Mouse (Mus musculus): ENCODE measurements around the gene AU022252.
"Not testable (repeated sequence)": the region's sequence is repeated elsewhere in the genome, so short reads cannot be mapped to it uniquely, and the experiment has no call there.

AU022252 gene

DNA sequence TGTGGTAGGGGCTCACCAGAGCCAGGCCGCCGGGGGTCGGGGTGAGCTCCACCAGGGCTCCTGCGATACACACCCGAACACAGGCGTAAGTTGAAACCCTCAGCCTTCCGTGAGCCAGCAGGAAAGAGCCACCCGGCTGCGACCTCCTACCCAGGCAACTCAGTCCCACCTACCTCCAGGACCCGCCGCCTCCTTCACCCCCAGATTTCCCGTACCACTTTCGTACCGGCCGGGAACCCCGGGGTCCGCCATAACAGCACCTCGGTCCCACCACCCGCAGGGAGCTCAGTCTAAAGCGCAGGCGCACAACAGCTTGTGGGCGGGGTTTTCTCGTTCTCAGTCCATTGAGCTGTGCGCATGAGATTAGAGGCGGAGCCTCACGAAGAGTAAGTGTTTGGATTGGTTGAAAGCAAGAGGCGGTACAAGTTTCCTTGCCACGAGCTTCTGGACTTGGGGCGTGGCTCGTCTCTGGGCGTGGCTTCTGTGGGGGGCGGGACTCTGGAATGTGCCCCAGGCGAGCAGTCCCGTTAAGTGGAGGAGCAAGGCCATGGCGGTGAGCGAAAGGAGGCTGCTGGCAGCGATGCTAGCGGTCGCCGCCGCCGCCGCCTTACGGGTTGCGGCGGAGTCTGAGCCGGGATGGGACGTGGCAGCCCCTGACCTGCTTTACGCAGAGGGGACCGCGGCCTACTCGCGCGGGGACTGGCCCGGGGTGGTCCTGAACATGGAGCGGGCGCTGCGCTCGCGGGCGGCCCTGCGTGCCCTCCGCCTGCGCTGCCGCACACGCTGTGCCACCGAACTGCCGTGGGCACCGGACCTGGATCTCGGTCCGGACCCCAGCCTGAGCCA, at the start of gene AU022252, which contains the start of gene P3h1:
Gene AU022252 (minus strand): TSS at position 303 of the 846 bp plus-strand sequence.
Gene P3h1 (plus strand): TSS at position 506 of the 846 bp plus-strand sequence.
- peak; percentile 99 for DNase-seq

DNA sequence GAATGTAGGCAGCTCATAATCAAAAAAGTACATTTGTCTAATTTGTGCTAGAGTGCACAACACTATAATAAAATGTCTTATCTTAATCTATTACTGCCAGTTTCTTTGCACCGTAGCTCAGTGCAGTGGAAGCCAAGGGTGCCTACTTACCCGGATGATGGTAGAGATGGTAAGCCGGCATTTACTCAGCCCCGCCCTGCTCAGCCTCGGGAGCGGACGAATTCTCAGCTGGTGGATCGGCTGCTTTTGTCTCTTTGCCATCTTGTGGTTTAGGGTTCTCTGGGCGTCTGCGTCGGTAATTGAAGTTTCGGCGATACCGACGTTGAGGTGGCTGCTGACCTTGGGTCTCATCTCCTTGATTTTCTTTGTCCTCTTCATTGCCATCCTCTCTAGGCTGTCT, 46.3 kb upstream of the AU022252 start:
- not testable (repeated sequence) for DNase-seq

DNA sequence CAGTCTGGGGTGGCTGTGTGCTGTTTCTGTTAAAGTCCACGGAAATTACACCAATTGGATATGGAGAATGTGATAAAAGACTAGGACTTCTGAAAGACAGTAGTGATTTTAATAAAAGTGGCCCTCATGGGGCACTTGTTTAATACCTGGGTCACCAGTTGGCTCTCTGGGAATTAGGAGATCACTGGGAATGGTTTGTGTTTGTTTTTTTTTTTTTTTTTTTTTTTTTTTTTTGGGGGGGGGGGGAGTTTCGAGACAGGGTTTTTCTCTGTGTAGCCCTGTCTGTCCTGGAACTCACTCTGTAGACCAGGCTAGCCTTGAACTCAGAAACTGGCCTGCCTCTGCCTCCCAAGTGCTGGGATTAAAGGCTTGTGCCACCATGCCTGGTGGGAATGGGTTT, 43.2 kb upstream of the AU022252 start:
- DNase-seq: no peak

DNA sequence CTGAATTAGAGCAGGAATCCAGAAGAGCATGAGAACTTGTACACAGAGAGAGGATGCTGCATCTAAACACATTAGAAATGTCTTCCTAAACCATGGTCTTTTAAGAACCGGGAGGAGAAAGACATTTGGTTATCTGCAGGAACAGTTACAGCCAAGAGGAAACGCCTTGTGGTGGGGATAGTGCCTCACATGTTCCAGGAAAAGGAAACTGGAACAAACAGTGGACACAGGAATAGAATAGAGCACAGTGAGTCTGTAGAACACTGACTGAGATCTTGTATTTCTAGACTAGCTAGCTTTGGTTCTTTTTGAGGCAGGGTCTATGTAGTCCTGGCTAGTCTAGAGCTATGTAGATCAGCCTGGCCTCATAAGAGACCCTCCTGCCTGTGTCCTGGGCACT, 42.7 kb upstream of the AU022252 start:
- DNase-seq: no peak

DNA sequence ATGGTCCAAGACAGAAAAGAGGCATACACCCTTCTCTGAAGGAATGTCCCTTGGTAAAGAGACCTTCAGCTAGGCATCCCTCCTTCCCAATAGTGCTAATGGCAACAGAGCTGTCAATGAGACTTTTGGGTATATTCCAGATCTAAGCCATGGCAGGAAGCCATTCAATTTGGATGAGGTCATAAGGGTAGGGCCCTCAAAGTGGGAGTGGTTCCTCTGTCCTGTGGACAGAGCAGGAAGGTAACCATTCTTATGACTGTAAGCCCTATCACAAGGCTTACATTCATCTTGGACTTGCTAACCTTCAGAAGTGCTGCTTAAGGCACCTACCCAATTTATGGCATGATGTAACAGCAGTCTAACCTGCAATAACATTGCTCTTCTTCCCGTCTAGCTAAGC, 42.1 kb upstream of the AU022252 start:
- no peak for DNase-seq

DNA sequence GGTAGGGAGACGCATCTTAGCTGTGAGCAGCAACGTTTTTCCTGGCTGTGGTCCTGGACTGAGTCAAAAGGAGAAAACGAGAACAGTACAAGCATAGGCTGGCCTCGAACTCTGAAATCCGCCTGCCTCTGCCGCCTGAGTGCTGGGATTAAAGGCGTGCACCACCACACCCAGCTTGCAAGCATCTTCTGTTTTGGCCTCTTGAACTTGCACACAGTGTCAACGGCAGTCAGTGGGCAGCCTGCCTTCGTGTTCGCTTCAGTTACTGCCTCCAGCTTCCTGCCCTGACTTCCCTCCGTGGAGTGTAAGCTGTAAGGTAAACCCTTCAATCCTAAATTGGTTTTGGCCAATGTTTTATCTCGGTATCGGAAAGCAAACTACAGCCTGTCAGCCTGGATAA, 34.1 kb upstream of the AU022252 start:
- no peak for DNase-seq

DNA sequence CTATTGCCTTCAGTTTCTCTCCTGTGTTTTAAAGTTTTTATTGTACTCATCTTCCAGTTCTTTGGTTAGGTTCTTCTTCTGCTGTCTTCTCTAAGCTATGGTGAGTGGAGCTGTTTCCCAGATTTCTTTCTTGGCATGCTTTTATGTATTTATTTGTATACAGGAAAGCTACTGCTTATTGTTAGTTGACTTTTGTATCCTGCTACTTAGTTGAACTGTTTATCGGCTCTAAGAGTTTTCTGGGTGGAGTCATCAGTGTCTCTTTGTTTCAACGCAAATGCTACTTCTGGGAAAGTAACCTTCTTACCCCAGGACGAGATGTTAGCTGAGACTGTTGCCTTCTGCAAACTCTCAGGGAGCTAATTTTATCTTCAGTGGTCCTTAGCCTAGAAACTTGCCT, 30.9 kb upstream of the AU022252 start:
- DNase-seq: no peak

DNA sequence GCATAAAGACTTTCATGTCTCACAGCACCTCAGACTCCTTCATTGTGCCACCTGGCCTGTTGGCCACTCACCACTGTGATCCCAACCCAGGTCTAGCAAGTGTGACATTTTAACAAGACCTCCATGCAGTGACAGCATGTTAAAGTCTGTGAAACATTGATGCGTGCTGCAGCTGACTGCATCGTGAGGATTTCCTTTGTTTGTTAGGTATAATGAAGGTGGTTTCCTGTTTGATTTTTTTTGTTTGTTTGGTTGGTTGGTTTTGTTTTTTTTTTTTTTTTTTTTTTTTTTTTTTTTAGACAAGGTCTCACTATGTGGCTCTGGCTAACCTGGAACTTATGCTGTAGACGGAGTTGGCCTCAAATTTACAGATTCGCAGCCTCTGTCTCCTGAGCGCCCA, 30.0 kb upstream of the AU022252 start:
- DNase-seq: no peak

DNA sequence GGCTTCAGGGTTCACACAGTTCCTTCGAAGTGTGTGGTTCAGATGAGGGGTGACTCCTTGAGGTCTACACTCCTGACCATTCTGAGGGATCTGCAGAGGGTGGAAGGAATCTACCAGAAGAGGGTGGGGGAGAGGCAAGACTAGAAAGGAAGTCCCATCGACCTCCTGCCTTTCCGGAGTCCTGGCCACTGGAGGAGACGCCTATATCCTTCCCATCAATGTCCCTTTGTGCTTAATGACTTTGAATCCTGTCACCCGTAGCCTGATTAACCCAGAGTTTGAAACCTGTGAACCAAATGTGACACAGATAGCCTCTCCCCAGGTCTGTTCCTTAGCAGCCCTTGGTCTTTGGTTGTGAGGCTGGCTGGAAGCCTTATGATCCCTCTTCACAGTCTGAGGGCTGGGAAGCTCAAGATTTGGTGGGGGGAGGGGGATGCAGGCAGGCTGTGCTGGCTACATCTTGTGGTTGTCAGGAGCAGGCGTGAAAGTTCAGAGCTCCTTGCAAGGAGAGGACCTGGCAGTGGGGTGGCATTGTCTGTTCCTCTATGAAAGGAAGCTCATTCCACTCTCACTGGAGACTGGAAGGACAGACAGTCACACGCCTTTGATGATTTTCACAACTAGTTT, 28.7 kb upstream of the AU022252 start:
- DNase-seq: no peak

DNA sequence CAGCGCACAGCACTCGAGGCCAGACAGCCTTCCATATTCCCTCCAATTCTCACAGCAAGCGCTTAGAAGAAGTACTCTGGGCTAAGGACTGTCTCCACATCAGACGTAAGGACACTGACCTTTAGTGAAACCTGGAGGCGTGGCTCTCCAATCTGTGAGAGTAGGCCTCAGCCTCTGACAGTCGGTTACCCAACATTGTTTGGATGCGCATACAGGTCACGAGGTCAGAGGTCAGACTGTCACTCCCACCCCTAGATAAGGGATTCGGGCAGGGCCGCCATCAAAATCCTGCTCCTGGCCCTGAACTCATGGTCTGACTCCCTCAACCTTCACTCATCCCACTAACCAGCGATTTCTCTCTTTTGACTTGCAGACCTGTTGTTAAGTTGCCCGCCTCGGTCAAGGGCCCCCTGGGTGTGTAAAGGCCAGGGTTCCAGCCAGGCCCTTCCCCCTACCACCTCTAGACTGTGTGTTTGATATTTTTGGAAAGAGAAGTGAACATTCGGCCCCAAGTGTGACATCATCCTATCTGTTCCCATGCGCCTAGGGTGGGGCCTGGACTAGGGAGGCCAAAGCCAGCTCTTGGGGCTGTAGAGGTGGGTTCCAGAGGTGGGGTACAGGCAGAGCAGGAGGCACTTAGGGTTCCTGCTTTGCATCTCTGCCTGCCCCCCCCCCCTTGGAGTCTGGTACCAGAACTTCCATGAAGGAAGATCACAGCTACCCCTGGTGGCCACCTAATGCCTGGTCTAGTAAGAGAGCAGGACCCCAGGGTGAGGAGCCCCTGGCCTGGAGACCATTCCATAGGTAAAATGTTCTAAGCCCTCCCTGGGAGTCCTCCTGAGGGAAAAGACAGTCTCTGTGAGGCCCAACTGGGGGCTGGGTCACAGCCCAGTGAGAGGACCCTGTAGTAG, 27.1 kb upstream of the AU022252 start:
- no peak for DNase-seq

DNA sequence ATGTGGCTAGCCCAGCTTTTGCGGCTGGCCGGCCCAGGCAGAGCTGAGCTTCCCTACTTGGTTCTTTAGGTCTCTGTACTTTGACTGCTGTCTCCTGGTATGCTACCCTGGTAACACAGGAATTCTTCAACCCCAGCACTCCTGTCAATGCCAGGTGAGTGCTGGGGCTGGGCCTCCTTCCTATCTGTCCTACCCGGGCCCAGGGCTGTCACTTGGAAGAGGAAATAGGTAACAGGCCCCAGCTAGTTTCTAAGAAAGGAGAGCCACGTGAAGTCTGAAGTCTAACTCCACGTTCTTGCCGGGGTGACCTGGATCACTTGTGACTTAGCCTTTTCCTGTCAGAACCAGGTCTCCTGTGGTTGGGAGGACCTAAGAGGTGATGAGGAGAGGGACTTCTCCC, 24.6 kb upstream of the AU022252 start:
- no peak for DNase-seq

DNA sequence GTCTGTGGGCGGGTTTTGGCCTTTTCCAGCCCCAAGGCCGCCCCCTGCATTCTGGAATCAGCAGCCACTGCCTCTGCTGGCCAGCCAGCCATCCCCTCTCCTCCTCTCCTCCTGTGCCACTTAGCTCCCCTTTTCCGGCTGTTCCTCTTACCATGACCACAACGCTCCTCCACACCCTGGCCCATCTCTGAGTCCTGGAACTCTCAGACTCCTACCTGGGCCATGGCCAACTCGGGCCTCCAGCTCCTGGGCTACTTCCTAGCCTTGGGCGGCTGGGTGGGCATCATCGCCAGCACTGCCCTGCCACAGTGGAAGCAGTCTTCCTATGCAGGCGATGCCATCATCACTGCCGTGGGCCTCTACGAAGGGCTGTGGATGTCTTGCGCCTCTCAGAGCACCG, 22.8 kb upstream of the AU022252 start, which contains the start of gene Cldn19:
Gene Cldn19 (plus strand): TSS at position 64 of the 400 bp plus-strand sequence.
- DNase-seq: no peak

DNA sequence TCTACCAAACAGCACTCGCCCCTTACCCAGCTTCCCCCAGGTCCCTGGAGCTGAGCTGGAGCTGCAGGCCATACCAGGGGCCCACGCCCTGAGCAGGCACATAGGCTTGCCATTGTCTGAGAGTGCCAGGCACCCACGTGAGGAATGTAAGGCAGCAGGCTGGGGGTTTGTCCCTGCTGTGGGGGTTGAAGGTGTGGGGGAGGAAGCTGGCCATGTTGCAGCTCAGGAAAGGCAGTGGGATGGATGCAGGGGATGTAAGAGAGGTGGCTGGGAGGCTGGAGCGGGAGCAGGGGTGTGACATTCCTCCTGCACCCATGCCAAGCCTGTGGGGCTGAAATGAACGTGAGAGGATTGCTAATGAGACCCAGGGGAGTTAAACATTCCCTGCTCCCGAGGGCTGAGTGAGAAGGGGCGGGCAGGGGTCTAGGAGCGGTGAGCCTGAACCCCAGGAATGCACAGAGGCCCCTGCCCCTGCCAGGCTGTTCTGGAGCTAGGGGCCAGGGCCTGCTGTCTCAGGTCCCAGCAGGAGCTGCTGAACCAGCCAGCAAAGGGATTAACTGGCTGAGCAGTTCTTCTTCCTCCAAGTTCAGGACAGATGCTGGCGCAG, 21.6 kb upstream of the AU022252 start:
- DNase-seq: no peak

DNA sequence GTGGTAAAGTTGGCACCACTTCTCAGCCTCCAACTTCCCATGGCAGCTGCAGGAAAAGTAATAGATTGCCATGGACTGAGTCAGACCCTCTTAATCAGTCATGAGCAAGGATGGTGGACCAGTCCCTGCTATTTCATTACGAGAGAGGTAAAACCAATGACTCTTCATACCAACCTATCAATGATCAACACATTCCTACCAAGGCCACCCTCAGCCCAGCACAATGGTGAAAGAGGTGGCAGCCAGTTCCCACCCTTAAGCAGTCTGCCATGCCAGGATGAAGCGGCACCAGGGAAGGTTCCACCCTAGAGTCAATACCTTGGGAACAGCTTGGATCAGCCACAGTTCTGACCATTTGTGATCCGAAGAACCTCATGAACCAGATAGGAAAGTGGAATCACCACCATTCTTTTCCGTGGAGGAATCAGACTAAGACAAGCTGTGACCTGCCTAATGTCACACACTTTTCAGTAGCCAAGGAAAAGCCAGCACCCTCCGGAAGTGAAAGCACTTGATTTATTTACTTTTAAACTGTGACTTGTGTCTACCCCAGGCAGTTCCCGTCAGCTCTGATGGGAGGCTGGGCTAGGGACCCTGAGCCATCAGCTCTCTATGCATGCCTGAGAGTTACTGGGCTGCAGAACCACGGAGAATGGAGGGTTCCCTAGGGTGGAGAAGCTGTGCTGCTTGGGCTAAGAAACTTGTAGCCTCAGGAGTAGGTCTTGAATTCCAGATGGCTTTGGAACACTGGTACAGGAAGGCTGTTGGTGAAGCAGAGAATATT, 19.7 kb upstream of the AU022252 start:
- no peak for DNase-seq

DNA sequence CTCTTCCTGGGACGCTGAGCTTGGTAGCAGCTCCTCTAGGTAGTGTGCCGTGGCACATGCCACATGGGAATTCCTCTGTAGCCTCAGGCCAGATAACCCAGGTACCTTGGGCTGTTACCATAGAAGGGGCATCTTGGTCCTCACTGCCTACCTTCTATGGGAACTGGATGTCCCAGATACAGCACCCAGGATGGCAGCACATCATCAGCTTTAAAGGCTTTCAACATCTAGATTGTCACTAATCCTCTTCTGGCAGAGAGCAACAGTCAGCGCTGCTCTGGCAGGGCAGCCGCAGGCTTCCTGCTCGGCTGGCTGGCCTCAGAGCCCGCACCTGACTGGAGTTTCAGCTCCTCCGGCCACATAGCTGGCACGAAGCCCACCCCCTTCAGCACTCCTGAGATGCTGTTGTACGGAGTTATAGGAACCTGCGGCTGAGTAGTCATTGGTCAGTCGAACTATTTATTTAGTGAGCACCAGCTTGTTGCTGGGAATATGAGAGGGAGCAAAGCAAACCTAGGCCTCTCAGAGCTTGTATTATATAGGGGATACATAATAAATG, 16.0 kb upstream of the AU022252 start:
- peak in 1 of 2 experiments; percentile 62 for DNase-seq

DNA sequence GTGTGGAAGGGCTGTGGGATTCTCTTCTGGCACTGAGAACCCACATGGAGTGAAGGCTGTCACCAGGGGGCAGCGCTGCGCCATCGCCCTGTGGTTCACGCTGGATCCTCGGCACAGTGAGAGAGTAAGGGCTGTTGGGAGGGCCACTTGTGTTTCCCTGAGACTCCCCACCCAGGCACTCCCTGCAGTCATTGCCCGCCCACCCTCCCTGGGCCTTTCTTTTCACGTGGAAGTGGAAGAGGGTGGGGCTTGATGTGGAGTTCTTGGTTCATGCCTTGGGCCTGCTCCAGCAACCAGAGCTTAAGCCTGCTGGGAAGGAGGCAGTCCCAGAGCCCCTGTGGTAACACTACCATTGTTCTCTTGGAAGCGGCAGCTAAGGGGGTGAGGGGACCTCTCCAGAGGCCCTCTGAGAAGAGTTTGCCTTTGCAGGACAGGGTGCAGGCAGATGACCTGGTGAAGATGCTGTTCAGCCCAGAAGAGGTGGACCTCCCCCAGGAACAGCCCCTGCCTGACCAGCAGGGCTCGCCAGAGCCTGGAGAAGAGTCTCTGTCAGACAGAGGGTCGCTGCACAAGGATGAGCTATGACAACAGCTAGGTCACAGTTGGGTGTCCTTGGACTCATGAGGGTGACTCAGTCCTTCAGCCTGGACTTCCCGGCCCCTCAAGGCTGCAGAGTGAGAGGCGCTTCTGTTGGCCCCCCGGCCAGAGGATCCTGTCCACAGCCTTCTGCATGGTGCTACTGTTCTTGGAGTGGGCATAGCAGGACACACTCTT, 15.1 kb upstream of the AU022252 start:
- peak; percentile 58 to 72 for DNase-seq

DNA sequence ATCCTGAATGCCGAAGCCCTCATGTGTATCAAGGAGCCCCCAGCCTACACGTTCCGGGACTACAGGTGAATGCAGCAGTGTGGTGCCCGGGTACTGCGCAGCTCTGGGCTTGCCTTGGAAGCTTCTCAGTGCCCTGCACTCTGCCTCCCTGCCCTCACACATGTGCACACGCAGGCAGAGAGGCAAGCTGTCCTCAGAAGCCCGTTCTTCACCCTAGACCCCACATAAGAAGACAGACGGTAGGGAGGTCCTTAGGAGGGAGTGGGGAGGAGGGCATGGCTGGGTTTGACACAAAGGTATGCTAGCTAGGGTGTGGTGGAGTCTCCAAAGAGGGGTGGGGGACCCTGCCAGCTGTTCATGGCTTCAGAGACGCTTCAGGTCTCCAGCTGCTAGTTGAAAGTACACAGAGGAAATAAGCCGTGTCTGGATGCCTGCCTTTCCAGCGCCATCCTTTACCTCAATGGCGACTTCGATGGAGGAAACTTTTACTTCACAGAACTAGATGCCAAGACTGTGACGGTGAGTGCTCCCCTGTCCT, 14.2 kb upstream of the AU022252 start:
- DNase-seq: no peak

DNA sequence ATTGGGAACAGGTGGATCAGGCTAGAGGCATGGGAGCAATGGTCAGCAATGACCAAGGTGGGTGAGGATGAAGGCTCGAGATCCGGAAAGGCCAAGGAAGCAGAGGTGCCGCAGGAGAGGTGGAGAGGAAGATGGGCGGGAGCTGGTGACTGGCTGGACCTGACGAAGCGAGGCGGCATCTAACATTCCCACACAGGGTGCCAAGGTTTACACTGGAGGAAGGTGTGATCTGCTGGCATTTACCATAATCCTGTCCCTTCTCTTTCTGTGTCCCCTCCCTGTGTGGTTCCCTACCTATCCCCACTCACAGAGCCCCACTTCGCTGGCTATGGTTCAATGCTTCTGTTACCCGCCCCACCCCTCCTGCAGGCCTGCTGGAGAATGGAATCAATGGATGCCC, 13.4 kb upstream of the AU022252 start:
- DNase-seq: no peak

DNA sequence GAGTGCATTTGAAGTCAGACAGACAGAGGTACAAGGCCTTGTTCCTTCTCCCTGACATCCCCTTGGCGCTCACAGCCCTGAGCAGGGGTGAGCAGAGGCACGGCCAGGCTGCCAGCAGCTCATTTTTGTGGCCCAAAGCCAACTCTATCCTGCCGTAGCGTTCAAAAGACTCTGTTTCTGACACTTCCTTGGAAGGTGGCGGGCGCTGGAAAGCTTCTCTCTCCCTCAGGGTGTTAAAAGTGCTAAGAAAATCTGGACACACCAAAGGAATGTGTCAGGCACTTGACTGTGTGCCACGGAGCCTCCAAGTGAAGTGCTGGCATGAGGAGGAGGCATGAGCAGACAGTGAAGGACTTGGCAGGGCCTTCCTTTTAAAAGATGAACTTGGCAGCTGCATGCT, 13.0 kb upstream of the AU022252 start:
- DNase-seq: peak; percentile 54

DNA sequence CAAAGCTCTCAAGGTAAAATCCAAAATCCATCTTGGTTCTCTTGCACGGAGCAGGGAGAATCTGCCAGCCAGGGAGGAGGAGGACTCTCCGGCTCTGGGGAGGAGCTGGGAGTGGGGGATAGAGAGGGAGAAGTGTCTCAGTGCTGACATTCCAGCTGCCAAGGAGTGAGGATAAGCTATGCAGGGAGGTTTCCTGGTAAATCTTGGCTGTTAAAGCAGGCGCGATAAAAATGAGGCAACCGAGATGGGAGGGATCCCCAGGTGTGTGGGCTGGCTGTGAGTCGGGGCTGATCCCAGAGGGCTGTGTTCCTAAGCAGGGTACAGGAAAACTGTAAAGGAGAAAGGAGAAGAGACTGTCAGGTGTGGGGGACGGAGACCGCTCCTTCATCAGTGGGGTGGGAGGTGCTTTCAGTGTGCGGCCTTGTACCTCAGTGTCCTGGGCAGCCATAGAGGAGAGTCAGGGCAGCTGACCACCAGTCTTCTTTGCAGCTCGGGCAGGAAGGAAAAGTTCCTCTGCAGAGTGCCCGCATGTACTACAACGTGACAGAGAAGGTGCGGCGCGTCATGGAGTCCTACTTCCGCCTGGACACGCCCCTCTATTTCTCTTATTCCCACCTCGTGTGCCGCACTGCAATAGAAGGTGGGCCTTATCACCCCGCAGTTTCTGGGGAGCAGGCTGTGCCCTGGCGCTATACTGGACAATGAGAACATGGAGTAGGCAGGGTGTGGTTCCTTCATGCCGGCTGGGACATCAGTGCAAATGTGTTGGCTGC, 12.1 kb upstream of the AU022252 start:
- DNase-seq: no peak

Data from cerebellum, postnatal 25 days (tissue).